Mouse (Mus musculus): ENCODE measurements around the gene Pgm3. TPM values are rescaled to one million over a fixed set of nuclear protein-coding genes. Genes with fewer than 3 reads are reported as not detected.

The Pgm3 gene
- total RNA-seq, 2 experiments from 2014 or later, result 4.7 to 7.3 TPM

Other genes with a start within 250 kb of the Pgm3 start
- 6.2 and 9.8 TPM in 2 replicates for gene Ube2cbp, start 106.9 kb downstream of the Pgm3 start, total RNA-seq (2014; fragmentation: Nextera tagmentation)
- gene Ube2cbp, start 106.9 kb downstream of the Pgm3 start, total RNA-seq (2017), result 5.0 and 5.9 TPM in 2 replicates
- 39.6 and 54.6 TPM in 2 replicates for gene Dop1a, start 104.7 kb downstream of the Pgm3 start, total RNA-seq (2014; fragmentation: Nextera tagmentation)
- 24.3 and 29.9 TPM in 2 replicates for gene Dop1a, start 104.7 kb downstream of the Pgm3 start, total RNA-seq (2017)
- gene Rwdd2a, start 149 bp upstream of the Pgm3 start, total RNA-seq (2014; fragmentation: Nextera tagmentation), result 1.2 TPM in 1 of 2 replicates, not detected in the other
- 1.1 TPM in 1 of 2 replicates, not detected in the other for gene Rwdd2a, start 149 bp upstream of the Pgm3 start, total RNA-seq (2017)
- 0.17 TPM in 1 of 2 replicates, not detected in the other for gene Me1, start 124.1 kb upstream of the Pgm3 start, total RNA-seq (2014; fragmentation: Nextera tagmentation)
- gene Me1, start 124.1 kb upstream of the Pgm3 start, total RNA-seq (2017), result not detected in 2 replicates
- gene Prss35, start 171.8 kb upstream of the Pgm3 start, total RNA-seq (2014; fragmentation: Nextera tagmentation), result not detected in 2 replicates
- not detected in 2 replicates for gene Prss35, start 171.8 kb upstream of the Pgm3 start, total RNA-seq (2017)